Mouse (Mus musculus) heart, postnatal 0 days (tissue): Measurements from ENCODE around the gene Dqx1. TPM values are rescaled to one million over a fixed set of nuclear protein-coding genes. Genes with fewer than 3 reads are reported as not detected.

Experiments used
- ATAC-seq: fragments of 200-750 bp; cut with Nextera tagmentation; 2 replicates; pipeline ENCODE4 v1.8.0; 2017; ENCODE audit warnings: low read depth, moderate number of reproducible peaks, moderate library complexity; ENCODE audit not compliant: insufficient read depth
- DNase-seq: peaks from one replicate; pipeline ENCODE4 v3.0.0-alpha.2; 2016; ENCODE audit warnings: low spot score
- H3K27ac ChIP-seq: fragments of 300-500 bp; sonication (generic); 2 replicates; pipeline ENCODE4 v1.5.1; 2014; ENCODE audit warnings: low read depth, mild to moderate bottlenecking
- H3K27me3 ChIP-seq: fragments of 300-500 bp; sonication (generic); 2 replicates; pipeline ENCODE4 v1.6.1; 2014; ENCODE audit warnings: low read length, mixed read lengths; ENCODE audit not compliant: control insufficient read depth, insufficient read depth
- H3K36me3 ChIP-seq: fragments of 300-500 bp; sonication (generic); replicated peaks from 2 replicates; pipeline ENCODE4 v1.6.1; 2014; ENCODE audit warnings: low read length, mixed read lengths; ENCODE audit not compliant: control insufficient read depth, insufficient read depth
- H3K4me1 ChIP-seq: fragments of 300-500 bp; sonication (generic); 2 replicates; pipeline ENCODE4 v1.6.1; 2014; ENCODE audit warnings: antibody characterized with exemption; ENCODE audit not compliant: control insufficient read depth, insufficient read depth
- H3K4me2 ChIP-seq: fragments of 300-500 bp; sonication (generic); 2 replicates; pipeline ENCODE4 v1.6.1; 2014; ENCODE audit warnings: low read depth, mild to moderate bottlenecking, low read length, moderate library complexity
- H3K4me3 ChIP-seq: fragments of 300-500 bp; sonication (generic); 2 replicates; pipeline ENCODE4 v1.5.1; 2014; ENCODE audit warnings: low read depth, low read length
- H3K9ac ChIP-seq: fragments of 300-500 bp; sonication (generic); replicated peaks from 2 replicates; pipeline ENCODE4 v1.6.1; 2014; ENCODE audit warnings: low read depth, low read length, mixed read lengths
- H3K9me3 ChIP-seq: fragments of 300-500 bp; sonication (generic); replicated peaks from 2 replicates; pipeline ENCODE4 v1.6.1; 2016; ENCODE audit warnings: low read length; ENCODE audit not compliant: control insufficient read depth
- CTCF ChIP-seq: IDR thresholded peaks from 2 replicates; pipeline ENCODE4 v1.5.1; 2016; ENCODE audit warnings: antibody characterized with exemption, control low read depth, low read depth
- EP300 ChIP-seq: IDR thresholded peaks from 2 replicates; pipeline ENCODE4 v1.6.1; 2016; ENCODE audit warnings: antibody characterized with exemption, low read depth
- WGBS: fragments of 180-500 bp; shearing (Covaris S2); extraction: QIAGEN DNeasy Blood & Tissue Kit; methylation state at CpG from one replicate; pipeline ENCODE4 v1.1.7; 2014; 5-methylcytosine and 5-hydroxymethylcytosine counted together
- polyA plus RNA-seq: library from polyadenylated mRNA; unstranded; fragments of >200 nt; fragmentation: Nextera tagmentation; extraction: Ambion mirVana; gene quantifications from 2 replicates; pipeline ENCODE4 v1.2.1, GENCODE M21; 2015
- total RNA-seq: library from RNA; depleted of rRNA; stranded (reverse); fragments of >200 nt; gene quantifications from 2 replicates; pipeline ENCODE4 v1.2.3, GENCODE M21; 2014; ENCODE audit warnings: low replicate concordance

Gene Dqx1
- total and polyA plus RNA-seq, 2 experiments from 2014 or later = 0.08 TPM; not detected in 1

DNA sequence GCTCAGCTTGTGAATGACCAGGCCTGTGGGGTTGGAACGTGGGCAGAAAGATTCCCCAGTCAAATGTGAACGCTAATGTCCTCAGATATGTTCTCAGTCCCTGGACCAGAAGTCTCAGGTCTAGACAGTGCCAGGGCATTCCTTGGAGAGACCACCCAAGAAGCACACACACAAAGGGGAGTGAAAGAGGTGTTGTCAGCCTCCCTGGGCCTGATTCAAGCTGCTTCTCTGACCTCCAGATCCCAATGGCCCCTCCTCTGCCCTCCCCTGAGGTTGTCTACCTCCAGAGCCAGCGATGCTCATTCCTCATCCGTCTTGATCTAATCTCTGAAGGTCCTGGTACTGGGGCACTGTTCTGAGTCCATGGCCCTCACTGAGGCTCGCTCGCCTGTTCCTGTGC is 14.1 kb upstream of the Dqx1 start:
- H3K4me3 ChIP-seq = no peak overlapping the region
- H3K4me1 ChIP-seq = peaks cover 4% of the 10 kb centered on the region
- H3K4me2 ChIP-seq = no peak overlapping the region
- no peak overlapping the region for H3K9ac ChIP-seq
- no peaks in the 10 kb centered on the region for H3K36me3 ChIP-seq
- WGBS = 67% methylated on average over 6 of the region's 6 CpGs
- no peaks in the 10 kb centered on the region for H3K9me3 ChIP-seq
- H3K27ac ChIP-seq = no peak overlapping the region
- TF ChIP-seq CTCF (no peak), EP300 (no peak)
- no peaks in the 10 kb centered on the region for H3K27me3 ChIP-seq
- ATAC-seq (no peak), DNase-seq (no peak)

DNA sequence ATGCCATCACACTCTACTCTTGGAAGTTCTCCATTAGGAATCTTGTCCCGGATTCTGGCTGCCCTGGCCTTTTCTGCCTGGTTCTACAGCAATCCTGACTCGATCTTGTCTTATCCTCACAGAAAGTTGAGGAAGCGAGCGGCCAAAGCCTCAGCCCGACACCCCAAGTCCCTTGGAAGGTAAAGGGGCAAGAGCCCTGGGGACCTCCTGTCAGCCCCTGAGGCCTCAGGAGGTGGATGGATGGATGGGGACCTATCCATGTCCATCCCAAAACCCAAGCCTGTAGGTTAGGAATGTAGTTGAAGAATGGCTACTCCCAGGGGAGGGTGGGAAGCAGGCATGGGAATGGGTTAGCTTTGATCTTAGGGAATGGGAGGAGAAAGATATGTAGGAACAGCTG is 13.7 kb upstream of the Dqx1 start:
- 86% methylated on average over 5 of the region's 5 CpGs for WGBS
- H3K4me3 ChIP-seq = no peak overlapping the region
- no peak overlapping the region for H3K9ac ChIP-seq
- no peak for TF ChIP-seq EP300
- TF ChIP-seq CTCF = no peak
- H3K4me2 ChIP-seq = no peak overlapping the region
- no peaks in the 10 kb centered on the region for H3K36me3 ChIP-seq
- no peaks in the 10 kb centered on the region for H3K27me3 ChIP-seq
- no peaks in the 10 kb centered on the region for H3K9me3 ChIP-seq
- DNase-seq = no peak
- no peaks in the 10 kb centered on the region; the same call in 1 of the 2 replicates for H3K4me1 ChIP-seq
- no peak overlapping the region for H3K27ac ChIP-seq
- ATAC-seq = 0 out of 2 replicates have a peak, but pooled peaks have one; percentile 8

DNA sequence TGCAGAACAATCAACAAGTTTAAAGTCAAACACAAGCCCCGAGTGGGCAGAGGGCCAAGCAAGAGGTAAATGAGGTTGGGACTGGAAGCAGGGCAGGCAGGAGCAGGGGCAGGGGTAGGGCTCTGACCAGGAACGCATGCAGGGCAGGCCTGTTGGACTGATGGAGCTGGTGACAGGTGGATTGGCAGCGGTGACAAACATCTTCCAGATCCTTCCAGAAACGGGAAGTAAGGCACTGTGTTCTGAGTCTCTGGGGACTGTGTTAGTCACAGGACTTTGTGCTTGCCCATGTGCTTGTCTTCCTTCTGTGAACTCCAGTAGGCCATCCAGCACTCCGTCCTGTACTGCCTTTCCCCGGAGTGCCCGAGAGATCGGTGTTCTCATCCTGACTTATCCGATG is 12.9 kb upstream of the Dqx1 start:
- Histone ChIP-seq H3K9me3 (no peaks in the 10 kb centered on the region), H3K27ac (no peak overlapping the region), H3K9ac (no peak overlapping the region), H3K36me3 (no peaks in the 10 kb centered on the region), H3K27me3 (no peaks in the 10 kb centered on the region), H3K4me3 (no peak overlapping the region), H3K4me1 (no peaks in the 10 kb centered on the region), H3K4me2 (no peak overlapping the region)
- DNase-seq (peak; percentile 46), ATAC-seq (peak; percentile 72)
- WGBS = 15% methylated on average over 9 of the region's 9 CpGs
- TF ChIP-seq EP300 (no peak), CTCF (no peak)

DNA sequence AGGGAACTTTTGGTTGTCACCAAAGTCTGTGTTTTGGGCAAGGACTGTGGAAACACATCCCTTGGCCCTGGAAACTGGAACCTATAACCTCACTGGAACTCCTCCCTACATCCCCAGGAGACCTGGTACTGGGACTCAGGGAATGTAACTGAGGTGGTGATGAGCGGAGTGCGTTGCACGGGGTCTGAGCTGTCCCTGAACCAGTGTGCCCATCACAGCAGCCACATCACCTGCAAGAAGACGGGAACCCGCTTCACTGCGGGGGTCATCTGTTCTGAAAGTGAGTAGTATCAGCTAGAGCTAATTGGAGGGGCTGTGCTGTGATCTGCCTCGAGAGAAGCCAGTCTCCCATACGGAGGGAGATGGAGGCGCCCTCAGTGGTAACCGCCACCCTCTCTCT is 8.3 kb upstream of the Dqx1 start:
- TF ChIP-seq CTCF (no peak), EP300 (no peak)
- Histone ChIP-seq H3K4me2 (no peak overlapping the region), H3K27me3 (no peaks in the 10 kb centered on the region), H3K36me3 (peaks cover 12% of the 10 kb centered on the region; the same call in 1 of the 2 replicates), H3K27ac (no peak overlapping the region), H3K9ac (no peak overlapping the region), H3K4me1 (peaks cover 12% of the 10 kb centered on the region), H3K9me3 (no peaks in the 10 kb centered on the region), H3K4me3 (no peak overlapping the region)
- ATAC-seq = no peak
- WGBS = 65% methylated on average over 10 of the region's 10 CpGs
- DNase-seq = no peak

DNA sequence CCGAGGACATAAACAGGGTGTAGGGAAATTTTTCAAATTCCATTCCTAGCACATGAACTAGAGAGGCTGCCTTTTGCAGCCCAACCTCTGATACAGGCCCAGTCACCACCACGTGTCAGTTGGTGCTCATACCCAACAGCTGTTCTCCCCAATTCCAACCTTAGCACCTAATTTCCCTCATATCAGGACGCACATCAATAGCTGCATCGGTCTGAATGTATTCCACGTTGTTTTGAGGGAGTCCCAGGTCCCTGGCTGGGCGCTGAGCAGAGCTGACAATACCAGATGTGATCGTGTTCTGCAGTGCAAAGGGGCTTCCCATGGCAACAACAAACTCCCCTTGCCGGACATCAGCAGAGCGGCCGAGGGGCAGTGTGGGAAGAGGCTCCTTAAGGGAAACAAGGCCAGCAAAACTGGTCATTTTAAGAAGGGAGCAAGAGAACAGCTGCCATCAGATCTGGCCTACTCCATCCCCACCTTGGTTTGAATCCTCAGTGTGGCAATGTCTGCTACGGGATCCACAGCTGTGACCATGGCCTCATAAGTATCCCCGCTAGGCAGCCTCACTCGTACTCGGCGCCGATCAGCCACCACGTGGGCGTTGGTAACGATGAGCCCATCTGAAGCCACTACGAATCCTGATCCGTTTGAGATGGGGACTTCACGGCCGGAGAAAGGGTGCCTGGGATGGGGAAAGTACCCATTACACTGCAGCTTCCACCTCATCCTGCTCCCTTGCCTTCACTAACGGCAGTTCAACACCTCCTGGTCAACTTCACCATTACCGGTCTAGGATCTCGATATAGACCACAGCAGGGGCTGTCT is 4.3 kb upstream of the Dqx1 start:
- Histone ChIP-seq H3K27me3 (no peaks in the 10 kb centered on the region), H3K4me2 (peak overlapping the region; percentile 92), H3K36me3 (peaks cover 26% of the 10 kb centered on the region), H3K9ac (peak overlapping the region; percentile 92), H3K4me1 (peaks cover 20% of the 10 kb centered on the region), H3K4me3 (peak overlapping the region; percentile 88), H3K9me3 (no peaks in the 10 kb centered on the region), H3K27ac (peak overlapping the region; percentile 88)
- peak; percentile 34 for DNase-seq
- 1% methylated on average over 26 of the region's 26 CpGs for WGBS
- no peak for ATAC-seq
- TF ChIP-seq CTCF = no peak
